In the genomic region with DNA sequence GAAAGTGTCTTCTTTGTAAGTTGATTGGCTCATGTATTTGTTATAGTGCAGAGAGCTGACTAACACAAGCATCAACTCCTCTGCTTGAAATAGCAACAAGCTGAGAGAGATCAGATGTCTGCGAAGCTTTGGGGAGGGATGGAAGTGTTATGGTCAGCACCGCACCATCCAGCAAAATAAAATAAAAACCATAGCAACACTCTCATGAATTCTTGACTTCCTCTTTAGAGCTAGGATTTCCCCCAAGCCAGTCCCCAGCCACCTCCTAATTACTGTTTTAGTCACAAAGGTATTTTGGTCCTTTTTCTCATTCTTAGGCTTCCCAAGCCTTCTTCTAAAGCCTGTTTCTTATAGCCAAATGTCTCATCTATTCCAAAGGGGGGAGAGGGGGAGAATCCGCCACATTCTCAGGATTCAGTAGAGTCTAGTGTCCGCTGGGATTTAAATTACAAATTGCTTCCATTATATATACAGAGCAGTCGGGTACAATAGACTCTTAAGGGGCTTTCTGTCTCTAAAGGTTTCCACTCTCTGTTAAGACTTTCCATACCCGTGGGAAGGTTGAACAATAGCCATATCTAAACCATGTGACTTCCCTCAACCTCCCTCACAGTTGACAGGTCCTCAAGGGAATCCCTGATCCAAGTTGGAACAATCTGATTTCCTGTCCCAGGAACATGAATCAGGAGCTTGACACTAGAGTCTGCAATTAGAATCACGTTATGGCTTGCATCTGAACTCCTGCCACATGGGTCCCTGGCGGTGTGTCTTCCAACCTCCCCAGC, we compare ENCODE assay signal across 15 mouse cellular contexts.
DNase-seq lines count a peak whose midpoint lies in the region; ATAC-seq and TF ChIP-seq lines count a peak whose summit lies in the region.
"Had no signal": no experiment of that assay in that cellular context is flagged by ENCODE, and none has a peak within 500 bp of the region (broad histone marks: within the 10 kb centered on the region; RNA-seq: fewer than 3 reads in every experiment).

No protein-coding gene starts in this region.

- H3K9me3 ChIP-seq in kidney, embryonic 15.5 days (replicated peaks) = no peaks in the 10 kb centered on the region
- no peaks in the 10 kb centered on the region for H3K9me3 ChIP-seq in embryonic facial prominence, embryonic 14.5 days (ENCODE audit: control insufficient read depth, low read length)
- no peaks in the 10 kb centered on the region for H3K9me3 ChIP-seq in heart, postnatal 0 days (replicated peaks; ENCODE audit: control insufficient read depth, low read length)
- H3K9me3 ChIP-seq: forebrain, embryonic 12.5 days; limb, embryonic 12.5 days; lung, embryonic 15.5 days had no signal

- H3K4me1 ChIP-seq in kidney, embryonic 15.5 days = peaks cover 18% of the 10 kb centered on the region
- peaks cover 9% of the 10 kb centered on the region for H3K4me1 ChIP-seq in embryonic facial prominence, embryonic 14.5 days (ENCODE audit: control insufficient read depth, insufficient read depth, low read length)
- H3K4me1 ChIP-seq in heart, postnatal 0 days (ENCODE audit: control insufficient read depth, insufficient read depth) = 0 out of 2 replicates have a peak, but pooled peaks cover 14% of the 10 kb centered on the region
- no peaks in the 10 kb centered on the region for H3K4me1 ChIP-seq in lung, adult 2 months (ENCODE audit: control insufficient read depth, insufficient read depth, low read length)

- no peak overlapping the region for H3K9ac ChIP-seq in kidney, embryonic 15.5 days
- no peak overlapping the region for H3K9ac ChIP-seq in embryonic facial prominence, embryonic 14.5 days (ENCODE audit: low read depth, low read length)
- no peak overlapping the region for H3K9ac ChIP-seq in heart, postnatal 0 days (replicated peaks; ENCODE audit: low read depth, low read length)
- H3K9ac ChIP-seq: forebrain, embryonic 12.5 days; limb, embryonic 12.5 days; lung, embryonic 15.5 days had no signal

- H3K36me3 ChIP-seq in kidney, embryonic 15.5 days = no peaks in the 10 kb centered on the region
- no peaks in the 10 kb centered on the region for H3K36me3 ChIP-seq in embryonic facial prominence, embryonic 14.5 days (ENCODE audit: control insufficient read depth, insufficient read depth, low read length)
- H3K36me3 ChIP-seq in heart, postnatal 0 days (replicated peaks; ENCODE audit: control insufficient read depth, insufficient read depth, low read length) = no peaks in the 10 kb centered on the region
- H3K36me3 ChIP-seq: forebrain, embryonic 12.5 days; limb, embryonic 12.5 days; lung, embryonic 15.5 days had no signal

- WGBS in kidney, embryonic 15.5 days = 62% methylated on average over 8 of the region's 8 CpGs
- WGBS in embryonic facial prominence, embryonic 14.5 days = 58% methylated on average over 8 of the region's 8 CpGs
- 44% methylated on average over 8 of the region's 8 CpGs for WGBS in heart, postnatal 0 days
- WGBS in lung, adult 2 months = 62% methylated on average over 8 of the region's 8 CpGs

- 0 out of 2 replicates have a peak, but pooled peaks have one; percentile 19 for ATAC-seq in kidney, embryonic 15.5 days (replicated peaks; ENCODE audit: low FRiP score)
- peak; percentile 66 for ATAC-seq in embryonic facial prominence, embryonic 14.5 days (ENCODE audit: low read depth)
- peak; percentile 86 for ATAC-seq in heart, postnatal 0 days (ENCODE audit: insufficient read depth, low read depth)
- ATAC-seq: hindbrain, embryonic 16.5 days; Patski had no signal

- TF ChIP-seq EP300 in heart, postnatal 0 days (IDR thresholded peaks at IDR 0.05; ENCODE audit: low read depth) = 0 out of 2 replicates have a peak, but pooled peaks have one; percentile 61

- no peak overlapping the region for H3K4me3 ChIP-seq in kidney, embryonic 15.5 days (replicated peaks)
- H3K4me3 ChIP-seq in embryonic facial prominence, embryonic 14.5 days (ENCODE audit: low read depth, low read length) = no peak overlapping the region
- no peak overlapping the region for H3K4me3 ChIP-seq in heart, postnatal 0 days (ENCODE audit: low read depth, low read length)
- no peak overlapping the region for H3K4me3 ChIP-seq in lung, adult 2 months (replicated peaks; ENCODE audit: extremely low read depth, low read depth, low read length)
- H3K4me3 ChIP-seq: forebrain, embryonic 12.5 days; limb, embryonic 12.5 days; lung, embryonic 15.5 days had no signal

- DNase-seq in kidney, postnatal 10 days = no peak
- DNase-seq in A20 (ENCODE audit: low read depth, low spot score) = peak; percentile 59
- peak; percentile 59 for DNase-seq in embryonic facial prominence, embryonic 14.5 days (ENCODE audit: low spot score)
- DNase-seq in heart, postnatal 0 days (ENCODE audit: low spot score) = peak; percentile 75
- DNase-seq in lung, adult 2 months = no peak
- DNase-seq in cerebellum, postnatal 25 days = no peak
- DNase-seq: cerebellum, adult 8-10 months; kidney, adult 9 months; thymus, postnatal 25 days had no signal

- H3K27me3 ChIP-seq in kidney, embryonic 15.5 days = no peaks in the 10 kb centered on the region
- H3K27me3 ChIP-seq in embryonic facial prominence, embryonic 14.5 days (replicated peaks; ENCODE audit: control insufficient read depth, insufficient read depth, low read length) = no peaks in the 10 kb centered on the region
- H3K27me3 ChIP-seq in heart, postnatal 0 days (ENCODE audit: control insufficient read depth, insufficient read depth, low read length) = no peaks in the 10 kb centered on the region
- H3K27me3 ChIP-seq: forebrain, embryonic 12.5 days; limb, embryonic 12.5 days; lung, embryonic 15.5 days had no signal

- no peak for TF ChIP-seq POLR2A in lung, adult 2 months (IDR thresholded peaks at IDR 0.05; ENCODE audit: borderline replicate concordance, extremely low read depth, low read depth, low read length)

- H3K27ac ChIP-seq in kidney, embryonic 15.5 days = no peak overlapping the region
- H3K27ac ChIP-seq in embryonic facial prominence, embryonic 14.5 days (replicated peaks; ENCODE audit: low read depth, low read length) = no peak overlapping the region
- peak overlapping the region; percentile 75 for H3K27ac ChIP-seq in heart, postnatal 0 days (ENCODE audit: low read depth)
- H3K27ac ChIP-seq: forebrain, embryonic 12.5 days; limb, embryonic 12.5 days; lung, embryonic 15.5 days had no signal

- H3K4me2 ChIP-seq in kidney, embryonic 15.5 days = no peak overlapping the region
- no peak overlapping the region for H3K4me2 ChIP-seq in embryonic facial prominence, embryonic 14.5 days (ENCODE audit: low read depth, low read length)
- H3K4me2 ChIP-seq in heart, postnatal 0 days (ENCODE audit: low read depth, low read length) = no peak overlapping the region
- H3K4me2 ChIP-seq: forebrain, embryonic 12.5 days; limb, embryonic 12.5 days; lung, embryonic 15.5 days had no signal

- TF ChIP-seq CTCF in heart, postnatal 0 days (IDR thresholded peaks at IDR 0.05; ENCODE audit: low read depth) = no peak
- no peak for TF ChIP-seq CTCF in lung, adult 2 months (IDR thresholded peaks at IDR 0.05; ENCODE audit: insufficient read depth, low read length)

Comparison
In these comparisons a context has a peak if more than half of its experiments do, and no peak if none do; other contexts are left out.
1. ATAC-seq: peak in every context shown above with its lines; median percentile 86 in heart, postnatal 0 days; 66 in embryonic facial prominence, embryonic 14.5 days; 19 in kidney, embryonic 15.5 days.
2. DNase-seq: peak in A20 (single experiment), embryonic facial prominence, embryonic 14.5 days (single experiment) and heart, postnatal 0 days (single experiment); none in kidney, postnatal 10 days (single experiment), lung, adult 2 months (single experiment) and cerebellum, postnatal 25 days (0 of 2).